Mouse (Mus musculus) gastrocnemius, postnatal 36 days (tissue): Measurements from ENCODE around the gene Prpf6. TPM values are rescaled to one million over a fixed set of nuclear protein-coding genes. Genes with fewer than 3 reads are reported as not detected.

Experiments used
- DNase-seq, 2 experiments: peaks; one replicate each; pipeline ENCODE4 v3.0.0; 2022
- intact Hi-C: fragments of 180-260 bp; cut with DNase I; formaldehyde crosslinking; loops from one replicate; pipeline ENCODE4 v1.15.1; 2025
- total RNA-seq, 2 experiments: library from RNA; stranded (reverse); gene quantifications; 2 replicates each; pipeline ENCODE4 v1.2.3; 2021

Prpf6 gene
- total RNA-seq, 2 experiments from 2014 or later: 23.0 to 29.8 TPM

DNA sequence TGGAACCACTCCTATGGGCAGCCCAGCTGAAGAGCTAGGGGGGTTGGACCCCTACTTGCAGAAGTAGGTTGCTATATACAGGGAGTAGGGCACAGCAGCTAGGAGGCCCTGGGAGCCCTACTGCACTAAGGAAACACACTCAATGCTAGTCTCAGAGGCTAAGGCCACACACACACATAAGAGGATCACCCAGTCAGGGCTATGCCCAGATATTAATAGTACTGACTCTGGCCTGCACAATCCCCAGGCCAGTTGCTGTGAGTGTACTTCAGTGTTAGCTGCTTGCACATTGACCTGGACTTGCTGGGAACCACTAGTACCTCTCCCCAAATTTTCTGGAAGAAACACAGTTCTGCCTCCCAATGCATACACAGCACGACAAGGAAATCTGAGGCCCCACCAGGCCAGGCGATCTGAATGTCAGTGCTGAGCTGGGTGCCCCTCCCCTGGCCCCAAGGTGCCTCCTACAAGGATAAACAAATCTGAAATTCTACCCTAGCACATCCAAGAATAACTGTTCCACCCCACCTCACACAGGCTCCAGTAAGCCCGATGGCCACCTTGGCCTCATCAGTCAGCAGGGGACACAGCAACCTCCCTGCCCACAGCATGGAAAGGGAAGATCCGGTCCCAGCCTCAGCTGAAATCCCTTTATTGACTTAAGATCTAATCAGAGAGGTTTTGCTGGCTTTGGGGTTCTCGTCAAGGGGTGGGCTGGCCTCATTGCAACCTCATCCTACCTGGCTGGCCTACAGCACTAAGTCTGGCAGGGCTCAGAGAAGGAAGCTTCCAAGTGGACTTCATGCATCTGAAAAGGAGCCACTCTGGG lies 12.7 kb upstream of the Prpf6 start:
- peak in 1 of 2 experiments; percentile 51 for DNase-seq
- intact Hi-C loops: loop anchor here (2.0 kb wide), 1 partner anchor 56 kb away; no protein-coding TSS in a partner anchor

DNA sequence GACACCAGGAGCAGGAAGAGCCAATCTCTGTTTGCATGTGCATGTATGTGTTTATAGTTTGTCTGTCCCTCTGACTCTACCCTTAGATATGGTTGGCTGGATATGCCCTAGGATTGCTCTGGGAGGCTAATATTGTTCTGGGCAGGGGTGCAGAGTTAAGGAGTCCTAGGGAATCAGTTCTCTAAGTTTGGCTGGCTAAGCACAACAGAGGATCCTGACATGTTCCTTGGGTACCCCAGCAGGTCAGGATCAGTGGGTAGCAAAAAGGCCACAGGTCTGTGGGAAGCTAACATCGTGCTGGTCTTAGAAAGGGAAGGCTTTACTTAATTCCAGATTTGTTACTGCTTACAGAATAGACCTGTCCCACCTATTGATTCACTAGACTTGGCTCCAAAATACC lies 12.0 kb upstream of the Prpf6 start:
- no peak for DNase-seq
- intact Hi-C loops: loop anchor here (2.0 to 5.0 kb wide), 2 partner anchors 57 to 187 kb away; no protein-coding TSS in a partner anchor

DNA sequence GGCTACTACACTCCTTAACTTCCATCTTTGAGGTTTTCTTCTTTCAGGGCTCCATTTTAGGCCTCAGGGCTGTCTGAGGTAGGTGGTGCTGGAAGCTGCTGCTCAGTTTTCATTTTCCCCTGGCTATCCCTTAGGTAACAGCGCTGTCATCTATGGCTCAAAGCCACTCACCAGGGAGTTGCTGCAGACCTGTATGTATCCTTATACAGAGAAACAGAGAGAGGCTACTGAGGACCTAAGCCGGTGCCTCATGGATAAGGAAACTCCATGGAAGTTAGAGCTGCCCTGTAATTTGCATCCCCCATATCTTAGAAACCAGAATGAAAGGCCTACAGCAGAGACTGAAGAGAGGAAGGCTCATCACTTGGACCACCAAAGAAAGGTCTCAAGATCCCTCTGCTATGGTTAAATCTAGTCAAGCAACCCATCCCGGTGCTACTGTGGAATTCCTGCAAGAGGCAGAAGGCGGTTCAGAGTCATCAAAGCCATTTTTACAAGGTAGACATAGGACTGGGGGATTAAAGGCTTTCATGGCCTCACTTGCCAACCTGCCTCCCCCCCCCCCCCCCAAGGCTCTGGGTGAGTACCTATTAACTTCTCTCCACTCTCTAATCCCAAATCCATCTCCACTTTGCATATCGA lies 11.4 kb upstream of the Prpf6 start:
- intact Hi-C loops: loop anchor here (5.0 kb wide), 1 partner anchor 188 kb away; no protein-coding TSS in a partner anchor
- no peak for DNase-seq

DNA sequence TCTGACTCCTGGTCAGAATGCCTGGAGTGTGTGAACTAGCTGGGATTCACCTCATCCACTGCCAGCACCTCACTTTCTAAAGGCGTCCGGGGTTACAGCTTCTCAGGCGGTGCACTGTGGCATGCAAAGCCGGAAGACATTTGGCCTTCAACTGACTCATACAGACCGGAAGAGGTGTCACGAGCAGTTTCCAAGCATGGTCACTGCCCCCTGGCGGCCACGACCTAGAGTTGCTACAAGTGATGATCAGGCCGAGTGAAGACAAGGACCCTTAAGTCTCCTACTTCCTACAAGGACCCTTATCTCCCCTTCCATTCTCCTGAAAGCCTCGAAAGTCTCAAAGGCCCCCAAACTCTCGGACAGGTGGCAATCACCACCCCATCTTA lies 10.7 kb upstream of the Prpf6 start:
- peak; percentile 65 to 74 for DNase-seq
- intact Hi-C loops: loop anchor here (5.0 kb wide), 1 partner anchor 189 kb away; no protein-coding TSS in a partner anchor

DNA sequence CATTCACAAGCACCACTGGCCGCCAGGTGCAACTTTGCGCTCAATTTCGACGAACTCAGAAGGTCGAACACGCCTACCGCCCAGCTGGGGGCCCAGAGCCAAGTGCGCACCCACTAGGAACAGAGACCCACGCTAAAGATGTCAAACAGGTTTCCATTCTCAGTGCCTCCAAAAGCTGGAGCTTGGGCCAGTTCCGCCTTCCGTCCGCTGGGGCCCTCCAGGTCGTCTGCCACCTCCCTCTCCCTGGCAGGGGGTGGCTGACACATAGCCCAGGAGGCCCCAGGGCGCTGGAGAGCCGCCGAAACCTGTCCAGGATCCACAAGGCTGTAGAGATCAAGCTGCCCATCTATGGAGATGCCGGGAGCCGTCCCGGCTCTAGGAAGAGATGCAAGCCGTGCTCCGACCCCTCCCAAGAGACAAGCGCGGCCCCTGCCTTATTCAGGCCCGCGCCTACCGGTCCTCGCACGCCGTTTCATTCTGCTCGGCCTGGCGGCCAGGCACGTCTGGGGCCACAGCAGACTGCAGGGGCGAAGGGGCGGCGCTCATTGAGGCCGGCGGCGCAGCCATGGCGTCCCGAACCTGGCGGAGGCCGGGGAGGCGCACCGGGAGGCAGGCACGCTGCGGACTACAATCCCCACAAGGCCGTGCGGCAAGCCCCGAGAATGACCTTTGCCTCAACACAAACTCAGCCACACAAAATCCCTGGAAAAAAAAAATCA lies 10.1 kb upstream of the Prpf6 start:
- DNase-seq: peak; percentile 77 to 82
- intact Hi-C loops: loop anchor here (5.0 kb wide), 1 partner anchor 189 kb away; no protein-coding TSS in a partner anchor

DNA sequence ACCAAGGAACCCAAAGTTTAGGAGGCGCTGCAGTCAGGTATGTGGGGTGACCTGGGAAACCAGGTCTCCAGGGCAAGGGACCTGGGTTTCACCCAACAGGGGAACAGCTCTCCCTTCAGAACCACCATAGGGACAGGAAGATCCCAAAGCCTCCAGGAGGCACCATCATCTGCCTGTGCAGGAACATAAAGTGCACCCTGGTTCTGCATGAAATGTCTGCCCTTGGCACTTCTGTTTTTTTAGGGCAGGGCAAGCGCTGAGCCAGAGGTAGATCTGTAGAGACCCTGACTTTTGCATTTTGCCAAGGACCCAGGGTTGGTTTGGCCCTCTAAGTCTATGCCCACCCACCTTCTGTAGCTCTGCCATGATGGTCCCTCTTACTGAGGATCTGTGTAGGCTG lies 9.3 kb upstream of the Prpf6 start:
- intact Hi-C loops: loop anchor here (5.0 kb wide), 1 partner anchor 190 kb away; no protein-coding TSS in a partner anchor
- DNase-seq: peak in 1 of 2 experiments; percentile 13

DNA sequence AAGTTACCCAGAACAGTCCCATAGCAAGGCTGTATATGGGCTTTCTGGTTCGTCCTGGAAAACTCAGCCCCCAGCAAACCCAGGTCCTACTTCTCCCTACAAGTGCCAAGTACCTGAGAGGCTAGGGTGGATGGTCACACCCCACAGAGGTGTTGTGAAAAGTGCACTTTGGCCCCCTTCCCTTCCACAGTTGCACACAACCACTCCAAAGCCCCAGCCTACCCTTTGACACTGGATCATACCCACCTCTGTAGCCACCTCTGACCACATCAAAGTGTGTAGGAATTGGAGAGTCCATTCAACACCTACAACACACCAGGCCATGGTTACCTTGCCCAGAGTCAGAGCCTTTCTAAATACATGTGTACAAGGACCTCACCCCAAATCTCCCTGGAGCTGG lies 8.7 kb upstream of the Prpf6 start:
- DNase-seq: no peak
- intact Hi-C loops: loop anchor here (5.0 kb wide), 1 partner anchor 191 kb away; no protein-coding TSS in a partner anchor

DNA sequence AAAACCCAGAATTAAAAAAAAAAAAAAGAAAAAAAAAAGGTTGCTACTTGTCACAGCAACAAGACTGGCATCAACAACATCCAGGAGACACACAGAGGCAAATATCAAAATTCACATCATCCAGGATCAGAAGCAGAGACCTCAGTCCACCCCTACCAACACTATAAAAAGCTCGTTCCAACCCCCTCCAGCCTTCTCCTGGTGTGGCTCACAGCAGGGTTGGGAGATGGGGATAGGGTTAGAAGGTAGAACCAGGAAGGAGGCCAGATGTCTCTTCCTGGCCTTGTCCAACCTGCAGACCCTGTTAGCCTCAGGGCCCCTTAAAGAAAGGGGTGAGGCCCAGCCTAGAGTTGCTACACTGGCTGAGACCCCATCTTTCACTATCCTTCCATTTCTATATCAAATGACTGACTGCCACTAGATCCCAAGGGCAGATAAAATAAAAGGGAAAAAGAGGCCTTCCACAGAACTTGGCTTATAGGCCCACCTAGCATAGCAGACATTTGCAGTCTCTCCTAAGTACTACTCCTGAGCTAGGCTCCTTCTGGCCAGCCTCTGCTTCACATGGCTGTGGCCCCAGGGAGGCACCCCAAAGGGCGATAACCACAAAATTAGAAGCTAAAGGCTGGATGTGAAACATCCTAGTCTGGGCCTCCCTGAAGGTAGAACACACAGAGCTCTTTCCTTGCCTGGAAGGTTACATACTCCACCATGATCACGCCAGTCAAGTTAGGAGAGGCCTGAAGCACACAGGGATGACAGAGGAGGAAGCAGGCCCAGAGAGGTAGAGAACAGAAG lies 8.0 kb upstream of the Prpf6 start:
- intact Hi-C loops: loop anchor here (5.0 kb wide), 1 partner anchor 191 kb away; no protein-coding TSS in a partner anchor
- no peak for DNase-seq

DNA sequence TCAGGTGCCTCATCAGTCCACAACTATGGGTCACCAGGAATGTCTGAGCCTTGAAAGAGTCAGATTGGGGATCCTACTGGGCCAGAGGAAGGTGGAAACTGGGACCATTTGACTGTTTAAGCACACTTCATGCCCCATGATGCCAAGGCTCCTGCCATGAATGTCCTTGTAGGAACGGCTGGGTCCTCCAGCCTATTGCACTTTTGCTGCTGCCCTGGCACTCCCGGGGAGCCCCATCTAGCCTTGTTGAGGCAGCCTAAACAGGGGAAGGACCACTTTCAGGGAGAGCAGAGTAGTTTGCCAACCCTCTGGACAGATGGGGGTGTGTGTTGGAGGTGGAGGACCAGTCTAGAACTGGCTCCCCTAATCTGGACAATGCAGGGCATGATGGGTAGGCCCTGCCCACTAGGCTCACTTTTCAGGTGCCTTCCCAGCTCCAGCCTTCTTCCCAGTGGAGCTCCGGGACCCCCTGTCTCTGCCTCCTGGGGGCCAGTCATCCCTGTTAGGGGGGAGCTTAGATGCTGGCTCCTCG lies 7.2 kb upstream of the Prpf6 start, which contains the start of gene Uckl1:
Gene Uckl1, minus strand, starts transcription at position 482 of the 532 bp plus-strand sequence.
- DNase-seq: no peak
- intact Hi-C loops: loop anchor here (5.0 kb wide), 1 partner anchor 192 kb away; no protein-coding TSS in a partner anchor

DNA sequence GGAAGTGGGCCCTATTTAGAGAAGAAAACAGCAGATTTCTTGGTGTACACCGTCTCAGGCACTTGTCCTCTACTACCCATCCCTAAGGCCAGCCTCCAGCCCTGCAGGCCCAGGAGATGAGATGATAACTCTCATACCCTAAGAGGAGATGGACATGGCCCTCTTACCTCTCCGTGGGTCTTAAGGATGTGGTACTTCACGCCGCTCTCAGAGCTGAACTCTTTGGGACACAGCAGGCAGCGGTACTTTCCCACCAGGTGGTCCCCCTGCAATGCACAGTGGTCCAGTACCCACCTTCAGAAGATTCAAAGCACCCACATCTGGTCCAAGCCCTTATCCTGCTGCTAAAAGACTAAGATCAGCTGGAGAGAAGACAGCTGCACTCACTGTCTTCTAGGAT lies 6.2 kb upstream of the Prpf6 start:
- intact Hi-C loops: no loop called here
- no peak for DNase-seq

DNA sequence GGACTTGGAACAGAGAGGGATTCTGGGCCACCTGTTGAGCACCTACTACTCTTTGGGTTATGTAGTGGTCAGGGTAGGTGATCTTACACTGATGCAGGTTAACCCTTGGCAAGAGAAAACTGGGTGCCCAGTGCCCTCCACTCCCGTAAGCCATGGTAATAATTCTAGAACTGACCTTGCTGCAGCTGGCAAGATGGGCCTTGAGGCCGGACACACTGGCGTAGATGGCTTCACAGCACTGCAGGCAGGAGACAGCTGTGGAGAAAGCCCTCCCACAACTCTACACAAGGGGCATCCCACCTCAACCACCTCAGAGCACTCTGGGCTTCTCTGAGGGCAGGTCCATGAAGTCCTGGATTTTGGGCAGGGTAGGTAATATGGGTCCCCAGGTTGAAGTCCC lies 5.5 kb upstream of the Prpf6 start:
- DNase-seq: no peak
- intact Hi-C loops: no loop called here

DNA sequence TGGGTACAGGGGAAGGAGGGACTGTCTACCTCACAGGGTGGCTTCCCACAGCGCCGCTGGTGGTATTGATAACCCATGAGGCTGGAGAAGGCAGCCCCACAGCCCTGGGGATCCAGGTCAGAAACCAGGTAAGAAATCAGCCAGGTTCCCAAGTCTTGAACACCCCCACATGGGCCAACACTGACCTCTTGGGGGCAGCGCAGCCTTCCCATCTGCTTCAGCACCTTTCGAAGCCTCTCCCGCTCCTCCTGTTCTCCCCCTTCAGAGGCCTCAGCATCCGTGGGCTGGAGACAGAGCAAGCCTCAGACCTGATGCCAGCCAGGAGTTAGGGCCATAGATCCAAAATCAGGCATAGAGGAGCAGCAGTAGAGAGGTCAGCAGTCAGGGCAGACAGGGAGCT lies 3.9 kb upstream of the Prpf6 start:
- peak in 1 of 2 experiments; percentile 12 for DNase-seq
- intact Hi-C loops: no loop called here

DNA sequence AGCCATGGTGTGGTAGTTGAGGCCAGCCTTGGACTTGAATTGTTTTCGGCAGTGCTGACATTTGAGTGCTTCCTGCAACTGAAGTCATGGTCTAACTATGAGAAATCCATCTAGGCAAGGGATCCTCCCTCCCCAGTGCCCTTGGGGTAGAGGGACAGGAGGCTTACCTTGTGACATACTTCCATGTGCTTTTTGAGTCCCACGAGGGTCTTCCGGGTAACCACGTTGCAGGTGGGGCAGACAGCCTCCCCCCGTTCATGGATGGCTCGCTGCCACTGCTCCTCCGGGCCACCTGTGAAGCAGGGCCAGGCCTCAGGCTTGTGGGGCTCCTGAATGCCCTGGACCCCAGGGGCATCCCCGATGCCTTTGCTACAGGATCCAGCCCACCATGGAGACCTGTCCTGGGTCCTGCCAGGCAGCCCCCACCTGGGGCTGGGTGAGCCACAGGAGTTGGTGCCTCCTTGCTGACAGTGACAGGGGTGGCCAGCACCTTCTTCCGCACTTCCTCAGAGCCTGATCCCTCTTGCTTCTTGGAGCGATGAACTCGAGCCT lies 3.4 kb upstream of the Prpf6 start:
- DNase-seq: no peak
- intact Hi-C loops: no loop called here

DNA sequence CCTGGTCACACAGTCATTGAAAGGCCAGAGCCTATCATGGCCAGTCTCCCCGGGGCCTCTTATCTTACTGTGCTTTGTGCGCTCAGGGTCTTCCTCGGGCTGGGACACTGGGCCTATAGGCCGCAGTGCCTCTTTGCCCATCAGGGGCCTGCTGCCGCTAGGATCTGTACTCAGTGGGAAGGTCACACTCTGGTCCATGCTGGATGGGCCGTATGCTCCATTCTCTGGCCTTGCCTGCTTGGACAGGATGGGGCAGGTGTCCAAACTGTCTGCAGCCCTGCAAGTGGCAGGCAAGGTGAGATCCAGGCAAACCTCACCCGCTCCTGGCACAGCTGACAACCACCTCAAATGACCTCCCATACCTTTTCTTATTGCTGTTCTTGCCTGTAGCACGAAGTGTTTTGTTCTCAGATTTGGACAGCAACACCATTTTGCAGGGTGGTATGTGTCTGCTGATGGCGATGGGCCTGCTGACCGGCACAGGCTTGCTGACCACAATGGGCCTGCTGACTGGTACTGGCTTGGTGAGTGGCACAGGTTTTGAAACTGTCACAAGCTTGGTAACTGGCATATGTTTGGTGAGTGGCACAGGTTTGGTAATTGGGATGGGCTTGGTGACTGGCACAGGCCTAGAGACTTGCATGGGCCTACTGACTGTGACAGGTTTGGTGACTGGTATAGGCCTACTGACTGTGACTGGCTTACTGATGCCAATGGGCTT lies 2.5 kb upstream of the Prpf6 start:
- intact Hi-C loops: no loop called here
- no peak for DNase-seq

DNA sequence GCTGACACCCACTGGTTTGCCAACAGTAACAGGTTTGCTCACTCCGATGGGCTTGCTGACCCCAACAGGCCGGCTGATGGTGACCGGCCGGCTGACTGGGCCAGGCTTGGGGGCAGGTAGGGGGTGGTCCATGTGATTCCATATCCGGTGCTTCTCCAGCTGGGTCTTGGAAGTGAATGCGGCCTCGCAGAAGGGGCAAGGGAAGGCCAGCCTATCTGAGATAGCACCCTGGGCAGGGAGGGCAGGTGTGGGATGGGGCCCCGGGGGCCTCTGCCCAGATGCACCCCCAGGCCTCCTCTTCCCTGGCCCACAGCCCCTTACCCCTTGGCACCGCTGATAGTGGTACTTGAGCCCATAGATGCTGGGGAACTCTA lies 1.9 kb upstream of the Prpf6 start:
- intact Hi-C loops: loop anchor here (10.0 kb wide), 1 partner anchor 405 kb away; the partner anchor contains the start of gene Ppdpf

DNA sequence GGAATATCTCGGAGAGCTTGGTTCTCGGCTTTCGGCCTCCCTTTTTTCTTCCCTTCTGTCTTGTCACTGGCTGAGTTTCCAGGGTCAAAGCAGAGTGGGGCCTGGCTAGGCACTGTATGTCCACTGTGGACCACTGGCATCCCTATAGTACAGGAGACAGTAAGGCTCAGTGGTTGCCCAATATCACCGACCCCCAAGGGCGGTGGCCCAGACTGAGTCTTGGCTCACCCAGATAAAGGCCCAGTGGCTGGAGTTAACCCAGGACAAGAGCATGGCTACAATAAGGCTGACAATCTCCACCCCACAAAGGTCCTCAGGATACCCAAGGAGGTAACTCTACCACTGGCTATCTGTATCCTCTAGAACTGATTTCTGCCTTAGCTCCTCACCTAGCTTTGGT lies 1.2 kb upstream of the Prpf6 start:
- DNase-seq: no peak

More for the DNA sequence above, 1.9 kb upstream of the Prpf6 start:
- DNase-seq: no peak

DNA sequence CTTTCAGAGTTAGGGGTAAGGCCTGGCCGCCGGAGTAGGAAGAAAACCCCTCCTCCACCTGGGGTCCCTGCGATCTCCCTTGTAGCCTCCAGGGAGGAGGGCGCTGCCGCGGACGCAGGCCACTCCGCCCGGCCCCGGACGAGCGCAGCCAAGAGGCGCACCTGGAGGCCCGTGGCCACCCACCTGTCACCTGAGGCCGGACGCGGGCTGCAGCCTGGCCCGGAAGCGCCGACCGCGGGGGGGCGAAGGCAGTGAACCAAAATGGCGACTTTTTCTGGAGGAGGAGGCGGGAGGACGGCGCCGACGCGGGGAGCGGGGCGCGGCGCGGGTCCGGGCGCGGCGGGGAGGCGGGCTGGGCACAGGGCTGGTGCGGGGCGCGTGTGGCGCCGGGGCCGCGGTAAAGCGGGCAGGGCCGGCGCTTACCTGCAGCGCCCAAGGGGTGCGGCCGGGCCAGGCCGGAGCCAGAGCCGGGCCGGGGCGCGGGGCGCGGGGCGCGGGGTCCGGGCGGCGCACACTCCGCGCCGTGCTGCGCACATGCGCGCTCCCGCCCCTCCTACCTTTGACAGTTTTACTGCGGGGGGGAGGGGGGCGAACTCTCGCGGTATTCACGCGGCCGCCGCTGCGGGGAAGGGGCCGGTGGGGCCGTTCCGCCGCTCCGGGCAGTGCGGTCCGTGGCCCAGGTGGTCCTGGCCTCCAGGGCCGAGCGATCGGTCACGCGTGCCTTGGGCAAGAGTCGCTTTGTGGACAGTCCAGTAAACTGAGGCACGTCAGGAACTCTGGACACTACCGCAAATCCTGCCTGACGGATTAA lies 768 bp downstream of the Prpf6 start, which contains the start of gene Zfp512b:
Gene Zfp512b, minus strand, starts transcription at position 573 of the 811 bp plus-strand sequence.
- DNase-seq: peak; percentile 48 to 62
- intact Hi-C loops: loop anchor here (10.0 kb wide), 1 partner anchor 408 kb away; the partner anchor contains the start of gene Ppdpf

More for the DNA sequence above, 1.2 kb upstream of the Prpf6 start:
- intact Hi-C loops: loop anchor here (10.0 kb wide), 1 partner anchor 406 kb away; the partner anchor contains the start of gene Ppdpf
